Mouse (Mus musculus): Measurements from ENCODE around the gene Rgs6.

DNA sequence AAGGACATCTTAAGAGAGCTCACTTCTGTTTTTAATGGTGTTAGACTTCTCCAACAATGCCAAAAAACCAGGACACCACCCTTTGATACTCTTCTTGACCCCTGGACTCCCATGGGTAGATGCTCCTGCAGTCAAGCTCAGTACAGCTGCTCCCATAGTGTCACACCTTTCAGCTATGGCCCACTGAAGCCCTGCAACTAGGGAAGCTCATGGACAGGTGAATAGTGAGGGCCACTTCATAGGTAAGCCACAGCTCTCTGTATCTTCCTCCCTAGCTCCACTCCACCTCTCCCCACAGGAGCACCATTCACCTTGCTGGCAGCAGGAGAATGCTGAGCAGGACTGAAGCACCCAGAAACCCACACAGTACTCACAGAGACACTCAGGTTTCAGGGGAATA is 384.6 kb downstream of the Rgs6 start:
- TF ChIP-seq CTCF (IDR thresholded peaks at IDR 0.05; ENCODE audit: low read depth, low read length) (no peak), POLR2A (IDR thresholded peaks at IDR 0.05; ENCODE audit: borderline replicate concordance, low read depth, low read length) (no peak)

Measured in bone marrow macrophage, adult 2 months (primary cell).